Mouse (Mus musculus): ENCODE measurements at regions not wholly inside any gene's neighbourhood (a gene's known extent, or its start where the extent isn't known, plus 50 kb on each side); places are given as distances from the start of the nearest gene placed in this dataset.
"Not testable (repeated sequence)": the region's sequence is repeated elsewhere in the genome, so short reads cannot be mapped to it uniquely, and the experiment has no call there.

DNA sequence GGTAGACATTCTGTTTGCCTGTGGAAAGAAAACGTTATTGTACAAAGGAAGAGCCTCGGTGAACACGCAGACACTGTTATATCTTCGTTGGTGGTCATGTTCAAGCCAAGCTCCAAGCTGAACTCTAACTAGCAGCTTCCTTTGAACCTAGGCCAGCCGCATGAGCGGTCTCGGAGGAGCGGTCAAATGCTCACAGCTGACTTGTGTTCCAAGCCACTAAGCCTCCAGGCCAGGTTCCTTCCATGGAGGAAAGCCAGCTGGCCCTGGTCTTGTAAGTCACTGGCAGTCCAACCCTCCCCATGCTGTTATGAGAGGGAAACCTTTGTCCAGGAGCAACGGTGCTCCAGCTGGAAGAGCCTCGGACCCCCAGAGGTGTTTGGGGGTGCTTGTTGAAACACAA is 194.5 kb upstream of the Pkdcc start:
- DNase-seq (ENCODE audit: low spot score in 2 of 2), result no peak
- TF ChIP-seq CTCF (conservative IDR thresholded peaks at IDR 0.05), result no peak
- H3K27ac ChIP-seq, result no peak overlapping the region
- H3K4me3 ChIP-seq, result no peak overlapping the region

DNA sequence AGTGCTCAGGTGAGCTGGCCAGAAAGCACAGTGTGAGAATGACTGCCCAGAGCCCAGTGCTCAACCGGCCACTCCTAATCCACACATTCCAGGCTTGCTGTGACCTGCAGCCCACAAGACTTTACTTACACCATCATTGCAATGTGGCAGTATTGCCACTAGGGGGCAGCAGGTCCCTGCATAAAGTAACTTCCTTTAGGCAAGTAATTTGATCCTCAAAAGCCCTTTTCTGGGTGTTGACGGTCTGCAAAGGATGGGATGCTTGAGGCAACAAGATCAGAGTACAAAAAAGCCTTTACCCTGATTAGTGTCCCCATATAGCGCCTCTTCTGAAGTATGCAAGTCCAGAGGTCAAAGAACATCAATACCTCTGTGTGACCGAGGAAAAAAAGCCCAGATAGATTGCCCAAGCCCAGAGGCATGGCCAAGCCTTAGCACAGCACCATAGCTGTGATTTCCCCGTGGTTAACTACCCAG is 189.7 kb upstream of the Pkdcc start:
- DNase-seq (ENCODE audit: low spot score in 2 of 2), result peak; percentile 72 to 83
- TF ChIP-seq CTCF (conservative IDR thresholded peaks at IDR 0.05), result peak; percentile 98

DNA sequence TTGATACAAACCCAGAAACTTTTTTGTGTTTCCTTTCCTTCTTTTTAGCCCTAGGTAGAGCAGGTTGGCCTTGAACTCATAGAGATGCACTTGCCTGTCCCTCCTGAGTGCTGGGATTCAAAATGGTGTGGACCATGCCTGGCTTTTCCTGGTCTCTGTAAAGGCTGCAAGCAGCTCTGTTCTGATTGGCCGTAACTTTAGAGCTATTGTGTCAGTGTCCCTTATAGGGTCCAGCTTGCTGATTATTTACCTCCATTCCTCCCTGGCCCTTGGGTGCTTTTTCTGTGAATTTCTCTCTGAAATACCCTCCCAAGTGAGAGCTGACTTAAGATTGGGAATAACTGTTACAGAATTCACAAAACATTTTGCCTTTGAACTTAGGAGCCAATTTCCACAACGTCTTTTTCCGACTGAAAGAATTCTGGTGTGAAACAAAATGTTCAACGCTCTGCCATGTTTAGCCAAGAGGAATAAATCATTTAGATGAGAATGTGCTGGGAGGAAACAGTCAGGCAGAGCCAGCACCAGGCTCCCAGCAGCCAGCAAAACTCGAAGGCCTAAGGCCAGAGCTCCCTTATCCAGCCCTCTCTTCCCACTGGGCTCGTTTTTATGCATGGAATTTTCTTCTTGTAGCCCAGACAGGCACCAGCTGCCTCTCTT is 180.0 kb upstream of the Pkdcc start:
- DNase-seq (ENCODE audit: low spot score in 2 of 2), result no peak
- no peak for TF ChIP-seq CTCF (conservative IDR thresholded peaks at IDR 0.05)
- H3K4me3 ChIP-seq, result no peak overlapping the region
- no peak overlapping the region for H3K27ac ChIP-seq

More for the DNA sequence above, 189.7 kb upstream of the Pkdcc start:
- Histone ChIP-seq H3K4me3 (no peak overlapping the region), H3K27ac (no peak overlapping the region)

DNA sequence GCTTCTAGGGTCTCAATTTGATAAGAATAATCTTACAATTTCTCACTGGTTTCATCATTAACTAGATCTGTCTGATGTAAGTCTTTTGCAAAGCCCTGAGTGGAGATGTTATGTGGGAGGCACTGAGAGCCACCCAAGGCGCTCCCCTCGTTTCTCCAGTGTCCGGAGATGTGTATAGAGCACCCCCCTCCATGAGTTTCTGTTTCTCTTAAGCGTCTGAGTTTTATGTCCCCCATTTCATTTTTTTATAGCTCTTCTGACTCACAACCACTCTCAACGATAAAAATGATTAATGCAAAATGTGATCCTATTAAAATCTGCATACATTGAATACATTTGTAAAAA is 179.5 kb upstream of the Pkdcc start:
- H3K27ac ChIP-seq, result no peak overlapping the region
- no peak for TF ChIP-seq CTCF (conservative IDR thresholded peaks at IDR 0.05)
- H3K4me3 ChIP-seq, result no peak overlapping the region
- no peak for DNase-seq (ENCODE audit: low spot score in 2 of 2)

DNA sequence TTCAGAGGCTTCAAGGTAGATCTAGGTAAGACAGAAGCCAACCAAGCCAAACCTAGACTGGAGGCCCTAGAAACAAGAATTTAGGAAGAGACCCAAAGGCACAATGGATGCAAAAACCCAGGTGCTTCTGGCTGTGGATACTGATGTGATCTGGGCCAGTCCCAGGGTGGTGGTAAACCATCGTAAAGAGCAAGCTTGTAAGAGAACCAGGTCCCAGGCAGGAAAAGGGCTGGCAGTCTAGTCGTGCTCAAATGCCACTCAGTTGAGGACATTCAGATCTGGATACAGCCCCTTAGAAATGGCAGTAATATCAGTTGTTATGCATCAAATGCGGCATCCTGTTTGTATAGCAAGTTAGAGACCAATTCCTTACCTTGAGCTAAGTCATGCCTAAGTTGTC is 175.5 kb upstream of the Pkdcc start:
- H3K27ac ChIP-seq, result no peak overlapping the region
- H3K4me3 ChIP-seq, result no peak overlapping the region
- DNase-seq (ENCODE audit: low spot score in 2 of 2), result no peak
- no peak for TF ChIP-seq CTCF (conservative IDR thresholded peaks at IDR 0.05)

DNA sequence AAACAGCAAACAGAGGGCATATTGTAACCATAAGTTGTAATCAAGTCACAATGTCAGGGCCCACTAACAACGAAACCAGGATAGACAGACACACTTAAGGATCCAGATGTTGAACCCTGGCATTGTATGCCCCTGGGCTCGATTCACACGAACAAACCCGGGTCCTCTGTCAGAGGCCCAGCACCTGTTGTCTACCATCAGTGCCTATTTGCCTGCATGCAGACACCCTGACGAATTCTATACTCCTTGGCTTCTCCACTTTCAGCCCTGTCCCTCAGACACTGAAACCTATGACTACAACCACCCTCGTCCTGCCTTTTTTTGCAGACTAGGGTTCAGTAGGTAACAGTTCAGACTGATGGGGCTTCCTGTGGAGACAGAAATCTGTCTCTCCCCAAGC is 170.6 kb upstream of the Pkdcc start:
- no peak for TF ChIP-seq CTCF (conservative IDR thresholded peaks at IDR 0.05)

DNA sequence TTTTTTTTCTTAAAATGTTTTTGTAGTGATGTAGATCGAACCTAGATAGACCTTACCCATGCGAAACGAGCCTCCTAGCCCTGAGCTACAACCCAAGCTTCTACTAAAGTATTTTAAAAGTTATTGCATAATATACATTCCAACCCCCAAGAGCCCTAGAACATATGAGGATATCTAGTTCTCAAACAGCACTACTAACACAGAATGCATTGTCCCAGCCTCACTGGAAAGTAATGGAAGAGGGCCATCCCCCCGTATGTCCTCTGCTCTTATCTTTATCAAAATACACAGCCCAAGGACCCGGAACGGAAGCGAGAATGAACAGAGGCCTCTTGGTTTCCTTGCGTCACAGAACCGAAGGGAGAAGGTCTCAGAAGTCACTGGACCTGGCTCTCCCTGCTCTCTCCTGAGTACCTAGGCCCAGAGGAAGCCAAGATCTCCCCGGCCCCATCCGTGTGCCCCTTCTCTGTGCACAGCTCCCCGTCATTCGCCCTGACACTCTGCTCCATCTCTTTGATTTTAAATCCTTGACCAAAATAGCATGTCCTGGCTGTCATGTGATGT is 165.0 kb upstream of the Pkdcc start:
- DNase-seq (ENCODE audit: low spot score in 2 of 2), result no peak
- H3K4me3 ChIP-seq, result no peak overlapping the region
- H3K27ac ChIP-seq, result no peak overlapping the region
- no peak for TF ChIP-seq CTCF (conservative IDR thresholded peaks at IDR 0.05)

More for the DNA sequence above, 170.6 kb upstream of the Pkdcc start:
- H3K27ac ChIP-seq, result no peak overlapping the region
- no peak overlapping the region for H3K4me3 ChIP-seq
- no peak for DNase-seq (ENCODE audit: low spot score in 2 of 2)

DNA sequence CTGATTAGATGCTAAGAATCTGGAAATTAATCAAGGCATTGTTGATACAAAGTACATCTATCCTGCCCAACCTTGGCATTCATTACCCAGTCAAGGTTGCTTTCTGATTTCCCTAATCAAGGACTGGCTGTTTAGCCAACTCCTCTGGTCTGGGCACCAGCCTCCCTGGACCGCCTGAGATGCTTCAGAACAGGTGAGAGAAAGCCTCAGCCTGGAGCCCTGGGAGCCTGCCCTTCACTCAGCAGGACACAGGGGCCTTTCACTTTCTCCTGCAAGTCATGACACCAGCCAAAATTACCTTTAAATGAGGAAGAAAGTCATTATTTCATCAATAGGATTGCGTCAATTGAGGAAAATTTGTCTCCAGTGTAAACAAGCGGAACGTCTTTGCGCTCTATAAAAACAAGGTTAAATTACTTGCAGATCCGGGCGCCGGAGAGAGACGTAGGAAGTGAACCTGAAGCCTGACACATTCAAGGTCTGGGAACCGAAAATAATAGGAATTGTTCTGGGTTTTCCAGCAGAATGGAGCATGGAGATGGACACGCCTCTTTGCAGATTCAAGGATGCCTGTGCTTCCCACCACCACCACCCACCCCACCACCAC is 164.4 kb upstream of the Pkdcc start:
- no peak for TF ChIP-seq CTCF (conservative IDR thresholded peaks at IDR 0.05)
- no peak for DNase-seq (ENCODE audit: low spot score in 2 of 2)
- Histone ChIP-seq H3K27ac (no peak overlapping the region), H3K4me3 (no peak overlapping the region)

DNA sequence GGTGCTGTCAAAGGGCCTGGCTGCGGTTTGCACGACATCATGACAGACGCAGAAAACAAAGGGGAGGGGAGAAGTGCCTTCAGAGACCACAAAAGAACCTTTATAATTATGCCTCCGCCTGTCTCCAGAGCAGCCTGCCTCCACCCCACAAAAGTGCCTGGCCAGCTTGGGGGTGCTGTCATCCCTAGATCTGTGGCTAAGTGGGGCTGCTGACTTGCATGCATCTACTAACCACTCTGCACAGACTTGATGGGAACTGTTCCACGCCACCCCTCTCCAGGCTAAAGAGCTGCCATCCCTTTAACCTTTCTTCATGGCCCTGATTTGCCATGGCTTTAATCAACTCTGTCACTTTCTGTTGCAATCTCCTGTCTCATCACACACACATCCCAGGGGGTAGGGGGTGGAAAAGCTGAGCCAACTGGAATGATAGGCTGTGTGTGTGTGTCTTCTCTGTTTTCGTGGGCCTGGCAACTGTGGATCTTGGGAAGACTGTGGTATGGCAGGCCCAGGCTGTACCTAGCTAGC is 162.4 kb upstream of the Pkdcc start:
- Histone ChIP-seq H3K27ac (no peak overlapping the region), H3K4me3 (no peak overlapping the region)
- DNase-seq (ENCODE audit: low spot score in 2 of 2), result no peak
- no peak for TF ChIP-seq CTCF (conservative IDR thresholded peaks at IDR 0.05)

DNA sequence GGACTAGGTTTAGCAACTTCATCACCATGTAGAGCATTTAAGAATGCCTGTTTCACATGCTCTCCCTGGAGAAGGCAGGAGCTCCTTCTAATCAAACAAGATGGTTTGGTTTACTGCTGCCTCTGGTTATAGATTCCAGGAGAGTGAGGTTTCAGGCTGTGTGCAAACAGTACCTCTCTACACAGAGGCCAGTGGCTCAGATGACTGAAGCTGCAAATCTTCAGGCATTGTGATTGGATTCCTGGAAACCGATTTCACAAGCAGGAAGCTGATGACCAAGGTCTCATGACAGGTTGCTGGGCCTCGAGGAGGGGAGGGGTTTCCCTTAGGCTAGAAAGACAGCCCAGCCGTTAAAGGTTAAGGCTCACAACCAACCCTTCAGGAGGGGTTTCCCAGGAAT is 157.3 kb upstream of the Pkdcc start:
- no peak for TF ChIP-seq CTCF (conservative IDR thresholded peaks at IDR 0.05)
- Histone ChIP-seq H3K4me3 (no peak overlapping the region), H3K27ac (no peak overlapping the region)
- DNase-seq (ENCODE audit: low spot score in 2 of 2), result no peak

DNA sequence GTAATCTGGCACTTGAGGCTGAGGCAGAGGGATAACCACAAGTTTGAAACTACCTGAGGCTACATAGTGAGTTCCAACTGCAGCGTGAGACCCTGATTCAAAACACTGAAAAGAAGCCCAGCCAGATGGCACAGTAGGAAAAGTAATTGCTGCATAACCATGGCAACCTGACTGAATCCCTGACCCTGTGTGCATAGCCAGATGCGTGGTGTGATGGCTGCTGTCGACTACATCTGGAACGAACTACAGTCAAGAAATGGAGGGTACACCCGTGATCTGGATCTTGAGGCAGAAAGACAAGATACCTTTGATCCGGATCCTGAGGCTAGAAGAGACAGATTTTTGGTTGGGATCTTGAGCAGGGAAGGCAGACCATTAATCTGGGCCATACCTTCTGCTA is 153.2 kb upstream of the Pkdcc start:
- H3K27ac ChIP-seq, result no peak overlapping the region
- TF ChIP-seq CTCF (conservative IDR thresholded peaks at IDR 0.05), result no peak
- no peak for DNase-seq (ENCODE audit: low spot score in 2 of 2)
- H3K4me3 ChIP-seq, result no peak overlapping the region

DNA sequence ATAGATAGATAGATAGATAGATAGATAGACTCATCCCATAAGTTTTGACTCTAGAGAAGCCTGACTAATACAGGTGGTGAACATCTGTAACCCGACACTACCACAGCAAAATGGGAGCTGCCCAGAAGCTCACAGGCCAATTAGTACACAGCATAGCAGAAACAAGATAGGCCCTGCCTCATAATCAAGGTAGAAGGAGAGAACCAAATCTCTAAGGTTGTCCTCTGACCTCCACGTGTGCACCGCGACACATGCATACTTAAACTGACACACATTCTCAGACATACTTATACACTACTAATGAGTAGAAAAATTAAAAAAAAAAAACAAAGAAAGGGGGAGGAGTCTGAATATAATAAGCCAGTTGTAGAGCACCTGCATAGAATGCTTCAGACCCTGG is 151.2 kb upstream of the Pkdcc start:
- no peak for TF ChIP-seq CTCF (conservative IDR thresholded peaks at IDR 0.05)
- Histone ChIP-seq H3K4me3 (no peak overlapping the region), H3K27ac (no peak overlapping the region)
- no peak for DNase-seq (ENCODE audit: low spot score in 2 of 2)

DNA sequence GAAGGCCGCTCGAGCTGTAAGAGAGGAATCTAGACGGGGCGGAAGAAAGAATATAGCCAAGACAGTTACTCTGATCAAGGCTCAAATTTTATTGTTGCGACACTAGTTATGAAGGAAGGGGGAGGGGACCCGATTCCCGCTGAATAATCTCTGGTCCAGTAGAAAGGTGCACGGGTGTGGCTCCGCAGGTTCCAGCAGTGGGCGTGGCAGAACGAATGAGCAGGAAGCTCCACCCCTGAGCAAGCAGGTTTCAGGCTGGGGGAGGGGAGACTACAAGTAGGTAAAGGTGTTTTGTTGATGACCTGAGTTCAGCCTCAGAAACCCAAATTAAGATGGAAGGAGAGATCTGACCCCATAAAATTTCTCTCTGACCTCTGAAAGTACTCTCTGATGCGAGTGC is 150.7 kb upstream of the Pkdcc start:
- not testable (repeated sequence) for H3K27ac ChIP-seq; DNase-seq (ENCODE audit: low spot score in 2 of 2); H3K4me3 ChIP-seq

DNA sequence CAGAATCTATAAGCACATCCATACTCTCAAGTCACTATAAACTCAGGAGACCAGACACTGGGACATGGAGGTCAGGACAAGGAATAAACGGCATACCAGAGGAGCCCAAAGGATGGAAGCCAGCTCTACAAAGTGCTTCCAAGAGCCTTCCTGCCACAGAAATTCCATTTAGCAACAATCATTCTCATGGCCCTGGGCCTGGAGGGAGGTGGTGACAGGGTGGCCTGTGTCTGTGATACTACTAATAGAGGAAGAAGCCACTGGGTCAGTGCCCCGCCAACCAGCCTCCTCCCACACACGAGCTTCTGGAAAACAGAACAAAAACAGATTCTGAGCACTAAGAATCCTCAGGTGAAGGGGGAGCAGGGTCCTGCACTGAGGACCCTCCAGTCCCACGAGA is 145.8 kb upstream of the Pkdcc start:
- TF ChIP-seq CTCF (conservative IDR thresholded peaks at IDR 0.05), result no peak
- Histone ChIP-seq H3K4me3 (no peak overlapping the region), H3K27ac (no peak overlapping the region)
- no peak for DNase-seq (ENCODE audit: low spot score in 2 of 2)
